Comparison of ENCODE assay signal across 15 mouse cellular contexts in genomic region chr6:144250625-144251181, GRCm38 (mm10).
DNase-seq lines count a peak whose midpoint lies in the region; ATAC-seq and TF ChIP-seq lines count a peak whose summit lies in the region.
"Had no signal": no experiment of that assay in that cellular context is flagged by ENCODE, and none has a peak within 500 bp of the region (broad histone marks: within the 10 kb centered on the region; RNA-seq: fewer than 3 reads in every experiment).

No protein-coding gene starts in this region.

- H3K27me3 ChIP-seq in forebrain, embryonic 14.5 days (replicated peaks; ENCODE audit: control insufficient read depth, insufficient read depth, low read length) = no peaks in the 10 kb centered on the region
- H3K27me3 ChIP-seq in midbrain, embryonic 13.5 days = no peaks in the 10 kb centered on the region
- H3K27me3 ChIP-seq: kidney, embryonic 15.5 days; liver, embryonic 13.5 days had no signal

- in situ Hi-C loops in ES-E14 (cut with MboI; ENCODE audit: low sequenced_read_pairs in 2 of 2, unreplicated experiment in 2 of 2) = no loop called here

- peaks cover 10% of the 10 kb centered on the region in 2 experiments for H3K4me1 ChIP-seq in ES-E14 (ENCODE audit: control insufficient read depth in 2 of 2, insufficient read depth in 2 of 2, low read length in 2 of 2, poor library complexity in 1 of 2)
- peaks cover 22% of the 10 kb centered on the region for H3K4me1 ChIP-seq in forebrain, embryonic 14.5 days (ENCODE audit: control insufficient read depth, insufficient read depth, low read length)
- H3K4me1 ChIP-seq in midbrain, embryonic 13.5 days (replicated peaks) = peaks cover 35% of the 10 kb centered on the region
- H3K4me1 ChIP-seq: heart, embryonic 15.5 days had no signal

- H3K9ac ChIP-seq in ES-E14 (ENCODE audit: insufficient read depth, low read depth, low read length, poor library complexity, severe bottlenecking) = no peak overlapping the region
- no peak overlapping the region for H3K9ac ChIP-seq in forebrain, embryonic 14.5 days (ENCODE audit: low read length)
- H3K9ac ChIP-seq in midbrain, embryonic 13.5 days (replicated peaks) = no peak overlapping the region
- H3K9ac ChIP-seq: heart, embryonic 15.5 days; kidney, embryonic 15.5 days; liver, embryonic 13.5 days had no signal

- ATAC-seq in forebrain, embryonic 14.5 days = no peak
- ATAC-seq in midbrain, embryonic 13.5 days = peak; percentile 59
- no peak for ATAC-seq in erythroid progenitor cell, adult 5-6 weeks (replicated peaks; ENCODE audit: low FRiP score, poor library complexity, severe bottlenecking)
- ATAC-seq: inflammation-experienced regulatory T-cells, adult 6 months had no signal

- no peak overlapping the region for H3K4me2 ChIP-seq in forebrain, embryonic 14.5 days (ENCODE audit: low read length)
- no peak overlapping the region for H3K4me2 ChIP-seq in midbrain, embryonic 13.5 days (replicated peaks)
- H3K4me2 ChIP-seq: heart, embryonic 15.5 days; kidney, embryonic 15.5 days; liver, embryonic 13.5 days had no signal

- peak; percentile 50 for DNase-seq in ES-E14 (ENCODE audit: low read depth, low spot score)
- DNase-seq in embryo, embryonic 10.5 days (ENCODE audit: low spot score) = peak; percentile 73
- no peak for DNase-seq in forebrain, embryonic 14.5 days (ENCODE audit: low spot score)
- no peak for DNase-seq in right cerebral cortex, postnatal 4 days
- no peak for DNase-seq in urinary bladder, postnatal 4 days (ENCODE audit: low spot score in 2 of 2)
- no peak for DNase-seq in adrenal gland, postnatal 10 days
- DNase-seq: cerebellum, adult 9-10 months; gastrocnemius, postnatal 36 days; liver, embryonic 13.5 days; lung, postnatal 10 days had no signal

- no peak overlapping the region; a peak in 1 of 4 replicates for H3K4me3 ChIP-seq in ES-E14 (ENCODE audit: insufficient read depth in 1 of 2, low read depth in 1 of 2, low read length in 2 of 2, poor library complexity in 1 of 2, severe bottlenecking in 1 of 2)
- no peak overlapping the region for H3K4me3 ChIP-seq in forebrain, embryonic 14.5 days (ENCODE audit: low read depth, low read length)
- no peak overlapping the region for H3K4me3 ChIP-seq in midbrain, embryonic 13.5 days (replicated peaks)
- H3K4me3 ChIP-seq: heart, embryonic 15.5 days; kidney, embryonic 15.5 days; liver, embryonic 13.5 days had no signal

- H3K27ac ChIP-seq in ES-E14 (ENCODE audit: insufficient read depth, low read depth, low read length, poor library complexity, severe bottlenecking) = peak overlapping the region; percentile 4; the same call in 1 of the 2 replicates
- H3K27ac ChIP-seq in forebrain, embryonic 14.5 days (ENCODE audit: low read depth, low read length) = peak overlapping the region; percentile 40; the same call in 1 of the 2 replicates
- H3K27ac ChIP-seq in midbrain, embryonic 13.5 days = peak overlapping the region; percentile 76
- H3K27ac ChIP-seq: heart, embryonic 15.5 days; kidney, embryonic 15.5 days; liver, embryonic 13.5 days had no signal

- WGBS in forebrain, embryonic 14.5 days = 22% methylated on average over 6 of the region's 6 CpGs
- 14% methylated on average over 6 of the region's 6 CpGs for WGBS in midbrain, embryonic 13.5 days

- no peaks in the 10 kb centered on the region for H3K9me3 ChIP-seq in ES-E14 (ENCODE audit: control insufficient read depth, insufficient read depth, low read depth, low read length)
- H3K9me3 ChIP-seq in forebrain, embryonic 14.5 days (replicated peaks; ENCODE audit: control insufficient read depth, low read length) = no peaks in the 10 kb centered on the region
- H3K9me3 ChIP-seq in midbrain, embryonic 13.5 days = no peaks in the 10 kb centered on the region
- H3K9me3 ChIP-seq: heart, embryonic 15.5 days; kidney, embryonic 15.5 days; liver, embryonic 13.5 days had no signal

- H3K36me3 ChIP-seq in ES-E14 (ENCODE audit: control insufficient read depth, insufficient read depth, low read length, poor library complexity, severe bottlenecking) = no peaks in the 10 kb centered on the region
- no peaks in the 10 kb centered on the region for H3K36me3 ChIP-seq in forebrain, embryonic 14.5 days (ENCODE audit: control insufficient read depth, insufficient read depth, low read length)
- H3K36me3 ChIP-seq in midbrain, embryonic 13.5 days = no peaks in the 10 kb centered on the region
- H3K36me3 ChIP-seq: heart, embryonic 15.5 days; kidney, embryonic 15.5 days; liver, embryonic 13.5 days had no signal

TF ChIP-seq in ES-E14, 5 proteins besides CTCF, POLR2A, EP300 and RAD21:
- TF ChIP-seq MAFK (IDR thresholded peaks at IDR 0.05; ENCODE audit: insufficient read depth, low read depth, low read length) = no peak
- no peak for TF ChIP-seq ZNF384 (IDR thresholded peaks at IDR 0.05; ENCODE audit: low read depth, low read length)

Comparison
In these comparisons a context has a peak if more than half of its experiments do, and no peak if none do; other contexts are left out.
1. DNase-seq: peak in ES-E14 (single experiment) and embryo, embryonic 10.5 days (single experiment); none in forebrain, embryonic 14.5 days (single experiment), right cerebral cortex, postnatal 4 days (single experiment), urinary bladder, postnatal 4 days (0 of 2) and adrenal gland, postnatal 10 days (single experiment).
2. H3K27ac ChIP-seq: peak in every context shown above with its lines; median percentile 76 in midbrain, embryonic 13.5 days; 40 in forebrain, embryonic 14.5 days; 4 in ES-E14.